Mouse (Mus musculus) kidney, postnatal 36 days (tissue): Measurements from ENCODE around the gene Mex3a.

Experiments
- DNase-seq, 2 experiments: peaks; one replicate each; pipeline ENCODE4 v3.0.0; 2021 to 2022; ENCODE audit warnings: mixed read lengths in 2 of 2

Mex3a gene

GRCm38 (mm10) chr3:88505765-88506164, 26.4 kb upstream of the Mex3a start:
- DNase-seq: no peak

GRCm38 (mm10) chr3:88509250-88509649, 22.9 kb upstream of the Mex3a start:
- no peak for DNase-seq

GRCm38 (mm10) chr3:88509692-88510420, 22.3 kb upstream of the Mex3a start, which contains the start of gene Lmna:
Lmna (minus strand) TSS chr3:88509956.
- DNase-seq: peak; percentile 97 to 99

GRCm38 (mm10) chr3:88510421-88511289, 21.5 kb upstream of the Mex3a start:
- no peak for DNase-seq

GRCm38 (mm10) chr3:88511559-88511958, 20.6 kb upstream of the Mex3a start:
- no peak for DNase-seq

- DNase-seq: no peak
Observed at GRCm38 (mm10) chr3:88512141-88512895, 19.9 kb upstream of the Mex3a start.

- DNase-seq: no peak
Observed at GRCm38 (mm10) chr3:88512896-88513545, 19.2 kb upstream of the Mex3a start.

- no peak for DNase-seq
Observed at GRCm38 (mm10) chr3:88513546-88514115, 18.6 kb upstream of the Mex3a start.

GRCm38 (mm10) chr3:88514231-88515094, 17.7 kb upstream of the Mex3a start:
- no peak for DNase-seq

GRCm38 (mm10) chr3:88515095-88515386, 17.2 kb upstream of the Mex3a start:
- DNase-seq: no peak

GRCm38 (mm10) chr3:88516407-88516806, 15.8 kb upstream of the Mex3a start:
- no peak for DNase-seq

- DNase-seq: no peak
Observed at GRCm38 (mm10) chr3:88518411-88518810, 13.8 kb upstream of the Mex3a start.

GRCm38 (mm10) chr3:88520078-88520477, 12.1 kb upstream of the Mex3a start:
- no peak for DNase-seq

GRCm38 (mm10) chr3:88521156-88521555, 11.0 kb upstream of the Mex3a start:
- no peak for DNase-seq

- DNase-seq: peak; percentile 59 to 77
Observed at GRCm38 (mm10) chr3:88521803-88522331, 10.3 kb upstream of the Mex3a start.

- DNase-seq: no peak
Observed at GRCm38 (mm10) chr3:88523027-88523426, 9.2 kb upstream of the Mex3a start.

- no peak for DNase-seq
Observed at GRCm38 (mm10) chr3:88525021-88525420, 7.2 kb upstream of the Mex3a start.

GRCm38 (mm10) chr3:88526157-88527131, 5.8 kb upstream of the Mex3a start:
- DNase-seq: peak; percentile 91 to 94

GRCm38 (mm10) chr3:88527565-88527964, 4.6 kb upstream of the Mex3a start:
- DNase-seq: no peak

- DNase-seq: peak in 1 of 2 experiments; percentile 47
Observed at GRCm38 (mm10) chr3:88528646-88529045, 3.5 kb upstream of the Mex3a start.
